15 mouse cellular contexts compared by ENCODE assay signal in genomic region chr19:10905728-10906000, GRCm38 (mm10). TPM values are rescaled to one million over a fixed set of nuclear protein-coding genes. Genes with fewer than 3 reads are reported as not detected.
DNase-seq lines count a peak whose midpoint lies in the region; ATAC-seq and TF ChIP-seq lines count a peak whose summit lies in the region.
"Had no signal": no experiment of that assay in that cellular context is flagged by ENCODE, and none has a peak within 500 bp of the region (broad histone marks: within the 10 kb centered on the region; RNA-seq: fewer than 3 reads in every experiment).

No protein-coding gene starts in this region.

- H3K4me1 ChIP-seq in kidney, adult 2 months (ENCODE audit: control insufficient read depth, insufficient read depth, low read length) = peaks cover 13% of the 10 kb centered on the region; the same call in 1 of the 2 replicates
- no peaks in the 10 kb centered on the region for H3K4me1 ChIP-seq in spleen, adult 2 months (ENCODE audit: control insufficient read depth, insufficient read depth, insufficient read length)
- H3K4me1 ChIP-seq in limb, embryonic 14.5 days (ENCODE audit: control insufficient read depth, insufficient read depth, low read length) = peaks cover 7% of the 10 kb centered on the region
- H3K4me1 ChIP-seq in stomach, embryonic 16.5 days (ENCODE audit: control insufficient read depth, insufficient read depth, low read length) = peaks cover 26% of the 10 kb centered on the region
- H3K4me1 ChIP-seq: forebrain, embryonic 10.5 days had no signal

- no peaks in the 10 kb centered on the region for H3K9me3 ChIP-seq in limb, embryonic 14.5 days (ENCODE audit: control insufficient read depth, low read length)
- no peaks in the 10 kb centered on the region for H3K9me3 ChIP-seq in stomach, embryonic 16.5 days (replicated peaks; ENCODE audit: control insufficient read depth, low read length)
- H3K9me3 ChIP-seq: forebrain, embryonic 10.5 days; G1E had no signal

- no peak for DNase-seq in kidney, adult 2 months
- no peak for DNase-seq in kidney, postnatal 4 days
- no peak for DNase-seq in spleen, adult 2 months (ENCODE audit: low read depth in 1 of 2, low spot score in 2 of 2)
- no peak for DNase-seq in spleen, postnatal 14 days (ENCODE audit: low spot score in 2 of 2)
- DNase-seq in limb, embryonic 14.5 days (ENCODE audit: low spot score) = no peak
- DNase-seq in B cell, adult 2 months = no peak
- DNase-seq in adrenal gland, postnatal 36 days = no peak
- DNase-seq: cerebellum, adult 8-10 months had no signal

- H3K4me3 ChIP-seq in kidney, adult 2 months (ENCODE audit: insufficient read depth, low read depth, low read length) = no peak overlapping the region
- H3K4me3 ChIP-seq in spleen, adult 2 months (ENCODE audit: extremely low read depth, insufficient read depth, insufficient read length) = no peak overlapping the region
- no peak overlapping the region for H3K4me3 ChIP-seq in limb, embryonic 14.5 days (replicated peaks; ENCODE audit: low read length)
- no peak overlapping the region for H3K4me3 ChIP-seq in stomach, embryonic 16.5 days (replicated peaks; ENCODE audit: low read length)
- H3K4me3 ChIP-seq: forebrain, embryonic 10.5 days had no signal

- peaks cover 4% of the 10 kb centered on the region; the same call in 1 of the 2 replicates for H3K36me3 ChIP-seq in kidney, adult 2 months (ENCODE audit: control insufficient read depth, insufficient read depth, low read length)
- H3K36me3 ChIP-seq in spleen, adult 2 months (ENCODE audit: control insufficient read depth, insufficient read depth, low read length) = peaks cover 29% of the 10 kb centered on the region
- peaks cover 73% of the 10 kb centered on the region for H3K36me3 ChIP-seq in limb, embryonic 14.5 days (ENCODE audit: control insufficient read depth, insufficient read depth, low read length)
- H3K36me3 ChIP-seq in stomach, embryonic 16.5 days (ENCODE audit: control insufficient read depth, insufficient read depth, low read length) = peaks cover 23% of the 10 kb centered on the region

- WGBS in kidney, adult 2 months = 46% methylated on average over 5 of the region's 5 CpGs
- 86% methylated on average over 5 of the region's 5 CpGs for WGBS in spleen, adult 2 months
- 76% methylated on average over 5 of the region's 5 CpGs for WGBS in limb, embryonic 14.5 days
- 49% methylated on average over 5 of the region's 5 CpGs for WGBS in stomach, embryonic 16.5 days

- no peak for TF ChIP-seq CTCF in kidney, adult 2 months (conservative IDR thresholded peaks at IDR 0.05; ENCODE audit: insufficient read depth, insufficient read length, low read depth, low read length)
- no peak for TF ChIP-seq CTCF in spleen, adult 2 months (IDR thresholded peaks at IDR 0.05; ENCODE audit: extremely low read depth, insufficient read depth, insufficient read length, insufficient replicate concordance)

- no peak for TF ChIP-seq POLR2A in kidney, adult 2 months (IDR thresholded peaks at IDR 0.05; ENCODE audit: low read depth, low read length)
- TF ChIP-seq POLR2A in spleen, adult 2 months (IDR thresholded peaks at IDR 0.05; ENCODE audit: low read depth, low read length) = no peak
- TF ChIP-seq POLR2A in limb, embryonic 14.5 days (IDR thresholded peaks at IDR 0.05; ENCODE audit: borderline replicate concordance, extremely low read depth, insufficient read depth, insufficient read length) = no peak

- H3K27ac ChIP-seq in kidney, adult 2 months (ENCODE audit: insufficient read depth, low read depth, low read length) = peak overlapping the region; percentile 75
- peak overlapping the region; percentile 23; the same call in 1 of the 2 replicates for H3K27ac ChIP-seq in spleen, adult 2 months (ENCODE audit: insufficient read depth, low read length)
- no peak overlapping the region; the same call in 1 of the 2 replicates for H3K27ac ChIP-seq in limb, embryonic 14.5 days (replicated peaks; ENCODE audit: low read depth, low read length)
- H3K27ac ChIP-seq in stomach, embryonic 16.5 days (ENCODE audit: low read length) = peak overlapping the region; percentile 94
- H3K27ac ChIP-seq: forebrain, embryonic 10.5 days; macrophage had no signal

- 0 out of 2 replicates have a peak overlapping the region, but pooled peaks have one; percentile 1 for H3K4me2 ChIP-seq in limb, embryonic 14.5 days (replicated peaks; ENCODE audit: low read depth, low read length, severe bottlenecking)
- H3K4me2 ChIP-seq in stomach, embryonic 16.5 days (ENCODE audit: low read depth, low read length) = peak overlapping the region; percentile 20

- H3K27me3 ChIP-seq in kidney, adult 2 months (replicated peaks; ENCODE audit: control insufficient read depth, insufficient read depth, low read length) = no peaks in the 10 kb centered on the region
- no peaks in the 10 kb centered on the region for H3K27me3 ChIP-seq in spleen, adult 2 months (ENCODE audit: control insufficient read depth, insufficient read depth, low read length)
- no peaks in the 10 kb centered on the region for H3K27me3 ChIP-seq in limb, embryonic 14.5 days (ENCODE audit: control insufficient read depth, insufficient read depth, low read length)
- H3K27me3 ChIP-seq in stomach, embryonic 16.5 days (ENCODE audit: control insufficient read depth, insufficient read depth, low read length) = no peaks in the 10 kb centered on the region

- H3K9ac ChIP-seq in limb, embryonic 14.5 days (ENCODE audit: low read depth, low read length, severe bottlenecking) = no peak overlapping the region
- H3K9ac ChIP-seq in stomach, embryonic 16.5 days (ENCODE audit: low read length) = peak overlapping the region; percentile 55

- ATAC-seq in limb, embryonic 14.5 days (ENCODE audit: low FRiP score, low read depth) = no peak
- peak; percentile 2; the same call in 1 of the 2 replicates for ATAC-seq in stomach, embryonic 16.5 days (ENCODE audit: insufficient read depth, low FRiP score)

RNA-seq across cellular contexts. Expression of gene Prpf19, which starts 10.6 kb away (rescaled TPM):
- 175 and 188 TPM in 2 replicates for polyA plus RNA-seq in kidney, adult 2 months (2012; rRNA removed)
- polyA plus RNA-seq in spleen, adult 2 months (2012; rRNA removed) = 146 and 181 TPM in 2 replicates
- polyA plus RNA-seq in limb, embryonic 14.5 days (2012; rRNA removed) = 360 and 433 TPM in 2 replicates
- 39.7 and 43.6 TPM in 2 replicates for polyA plus RNA-seq in limb, embryonic 14.5 days (2014; fragmentation: Nextera tagmentation; extraction: Ambion mirVana)
- 36.8 and 40.6 TPM in 2 replicates for polyA plus RNA-seq in stomach, embryonic 16.5 days (2015; fragmentation: Nextera tagmentation; extraction: Ambion mirVana)
- total RNA-seq in adrenal gland, postnatal 36 days (2021) = 100 to 1,000 TPM; 122 to 188 TPM

RNA-seq across cellular contexts. Expression of gene Zp1, which starts 14.8 kb away (rescaled TPM):
- polyA plus RNA-seq in kidney, adult 2 months (2012; rRNA removed) = 0.05 TPM in 1 of 2 replicates, not detected in the other
- polyA plus RNA-seq in spleen, adult 2 months (2012; rRNA removed) = 0.04 TPM in 2 replicates
- polyA plus RNA-seq in limb, embryonic 14.5 days (2012; rRNA removed) = 0.04 TPM in 1 of 2 replicates, not detected in the other
- polyA plus RNA-seq in limb, embryonic 14.5 days (2014; fragmentation: Nextera tagmentation; extraction: Ambion mirVana) = not detected in 2 replicates
- not detected in 2 replicates for polyA plus RNA-seq in stomach, embryonic 16.5 days (2015; fragmentation: Nextera tagmentation; extraction: Ambion mirVana)
- total RNA-seq in adrenal gland, postnatal 36 days (2021) = not detected
- total RNA-seq: adrenal gland, adult 2 months; G1E; gastrocnemius, postnatal 25 days had no signal
- polyA plus RNA-seq: adrenal gland, adult 2 months; forebrain, embryonic 10.5 days; G1E; macrophage; neural tube, embryonic 11.5 days had no signal

RNA-seq across cellular contexts. Expression of gene Tmem109, which starts 23.9 kb away (rescaled TPM):
- 101 and 124 TPM in 2 replicates for polyA plus RNA-seq in kidney, adult 2 months (2012; rRNA removed)
- 45.8 and 47.9 TPM in 2 replicates for polyA plus RNA-seq in spleen, adult 2 months (2012; rRNA removed)
- 106 and 124 TPM in 2 replicates for polyA plus RNA-seq in limb, embryonic 14.5 days (2012; rRNA removed)
- 126 and 128 TPM in 2 replicates for polyA plus RNA-seq in limb, embryonic 14.5 days (2014; fragmentation: Nextera tagmentation; extraction: Ambion mirVana)
- 147 and 169 TPM in 2 replicates for polyA plus RNA-seq in stomach, embryonic 16.5 days (2015; fragmentation: Nextera tagmentation; extraction: Ambion mirVana)
- 100 to 1,000 TPM; 132 to 167 TPM for total RNA-seq in adrenal gland, postnatal 36 days (2021)

RNA-seq across cellular contexts. Expression of gene Ptgdr2, which starts 31.3 kb away (rescaled TPM):
- 0.05 TPM in 1 of 2 replicates, not detected in the other for polyA plus RNA-seq in kidney, adult 2 months (2012; rRNA removed)
- 0.54 and 0.82 TPM in 2 replicates for polyA plus RNA-seq in spleen, adult 2 months (2012; rRNA removed)
- 0.15 and 0.33 TPM in 2 replicates for polyA plus RNA-seq in limb, embryonic 14.5 days (2012; rRNA removed)
- 0.07 TPM in 2 replicates for polyA plus RNA-seq in limb, embryonic 14.5 days (2014; fragmentation: Nextera tagmentation; extraction: Ambion mirVana)
- polyA plus RNA-seq in stomach, embryonic 16.5 days (2015; fragmentation: Nextera tagmentation; extraction: Ambion mirVana) = not detected in 2 replicates
- not detected for total RNA-seq in adrenal gland, postnatal 36 days (2021)
- total RNA-seq: G1E; gastrocnemius, postnatal 25 days had no signal
- polyA plus RNA-seq: G1E; macrophage; neural tube, embryonic 11.5 days had no signal

RNA-seq across cellular contexts. Expression of gene Tmem132a, which starts 35.9 kb away (rescaled TPM):
- polyA plus RNA-seq in kidney, adult 2 months (2012; rRNA removed) = 12.1 and 15.8 TPM in 2 replicates
- 4.9 TPM in 2 replicates for polyA plus RNA-seq in spleen, adult 2 months (2012; rRNA removed)
- polyA plus RNA-seq in limb, embryonic 14.5 days (2012; rRNA removed) = 150 and 211 TPM in 2 replicates
- polyA plus RNA-seq in limb, embryonic 14.5 days (2014; fragmentation: Nextera tagmentation; extraction: Ambion mirVana) = 67.8 and 76.2 TPM in 2 replicates
- 66.3 and 70.6 TPM in 2 replicates for polyA plus RNA-seq in stomach, embryonic 16.5 days (2015; fragmentation: Nextera tagmentation; extraction: Ambion mirVana)
- total RNA-seq in adrenal gland, postnatal 36 days (2021) = 10 to 100 TPM; 34.5 to 36.1 TPM
